Mouse (Mus musculus): ENCODE measurements around the gene Gm11627.
"Not testable (repeated sequence)": the region's sequence is repeated elsewhere in the genome, so short reads cannot be mapped to it uniquely, and the experiment has no call there.

The Gm11627 gene

GRCm38 (mm10) chr11:102579165-102580033 is at the start of gene Gm11627:
TSS of gene Gm11627 (minus strand) at chr11:102579461.
- no peak for DNase-seq

- no peak for DNase-seq
Measured at GRCm38 (mm10) chr11:102628529-102628928, 49.3 kb upstream of the Gm11627 start.

- DNase-seq = no peak
Measured at GRCm38 (mm10) chr11:102627171-102627931, 48.1 kb upstream of the Gm11627 start.

- DNase-seq = no peak
Measured at GRCm38 (mm10) chr11:102624888-102625407, 45.7 kb upstream of the Gm11627 start.

- peak in 1 of 2 experiments; percentile 23 for DNase-seq
Measured at GRCm38 (mm10) chr11:102623876-102624789, 44.9 kb upstream of the Gm11627 start.

GRCm38 (mm10) chr11:102619449-102619848 is 40.2 kb upstream of the Gm11627 start:
- DNase-seq = no peak

GRCm38 (mm10) chr11:102611317-102611705 is 32.0 kb upstream of the Gm11627 start:
- no peak for DNase-seq

- DNase-seq = no peak
Measured at GRCm38 (mm10) chr11:102610675-102611316, 31.5 kb upstream of the Gm11627 start.

GRCm38 (mm10) chr11:102610260-102610659 is 31.0 kb upstream of the Gm11627 start:
- DNase-seq = no peak

- no peak for DNase-seq
Measured at GRCm38 (mm10) chr11:102609483-102609882, 30.2 kb upstream of the Gm11627 start.

- DNase-seq = no peak
Measured at GRCm38 (mm10) chr11:102608691-102609090, 29.4 kb upstream of the Gm11627 start.

- DNase-seq = no peak
Measured at GRCm38 (mm10) chr11:102607686-102608548, 28.7 kb upstream of the Gm11627 start.

- not testable (repeated sequence) for DNase-seq
Measured at GRCm38 (mm10) chr11:102607201-102607600, 27.9 kb upstream of the Gm11627 start.

- no peak for DNase-seq
Measured at GRCm38 (mm10) chr11:102606751-102607171, 27.5 kb upstream of the Gm11627 start.

GRCm38 (mm10) chr11:102605553-102606416 is 26.5 kb upstream of the Gm11627 start:
- DNase-seq = no peak

GRCm38 (mm10) chr11:102604777-102605552 is 25.7 kb upstream of the Gm11627 start:
- peak in 1 of 2 experiments; percentile 19 for DNase-seq

GRCm38 (mm10) chr11:102604010-102604584 is 24.8 kb upstream of the Gm11627 start, which contains the start of gene Fzd2:
TSS of gene Fzd2 (plus strand) at chr11:102604396.
- DNase-seq = peak; percentile 68 to 88

GRCm38 (mm10) chr11:102603496-102603850 is 24.2 kb upstream of the Gm11627 start:
- DNase-seq = peak; percentile 52 to 57
